Mouse (Mus musculus): ENCODE measurements around the gene Nppb.

- TF ChIP-seq POLR2A (IDR thresholded peaks at IDR 0.05; ENCODE audit: control insufficient read depth in 1 of 2, insufficient read depth in 1 of 2, low read depth in 1 of 2, low read length in 2 of 2, poor library complexity in 1 of 2) (no peak), TAL1 (IDR thresholded peaks at IDR 0.05; ENCODE audit: low read length) (no peak), UBTF (IDR thresholded peaks at IDR 0.05; ENCODE audit: borderline replicate concordance, insufficient read depth, low read depth, low read length) (no peak), HCFC1 (IDR thresholded peaks at IDR 0.05; ENCODE audit: low read depth, low read length) (no peak)
Observed at GRCm38 (mm10) chr4:147985205-147986132, at the start of gene Nppb.
